Mouse (Mus musculus): Measurements from ENCODE around the gene Dpep2nb.
"Not testable (repeated sequence)": the region's sequence is repeated elsewhere in the genome, so short reads cannot be mapped to it uniquely, and the experiment has no call there.

Dpep2nb gene

GRCm38 (mm10) chr8:106006413-106006812 lies 638 bp upstream of the Dpep2nb start:
- DNase-seq (ENCODE audit: inconsistent ontology term) = no peak

DNA sequence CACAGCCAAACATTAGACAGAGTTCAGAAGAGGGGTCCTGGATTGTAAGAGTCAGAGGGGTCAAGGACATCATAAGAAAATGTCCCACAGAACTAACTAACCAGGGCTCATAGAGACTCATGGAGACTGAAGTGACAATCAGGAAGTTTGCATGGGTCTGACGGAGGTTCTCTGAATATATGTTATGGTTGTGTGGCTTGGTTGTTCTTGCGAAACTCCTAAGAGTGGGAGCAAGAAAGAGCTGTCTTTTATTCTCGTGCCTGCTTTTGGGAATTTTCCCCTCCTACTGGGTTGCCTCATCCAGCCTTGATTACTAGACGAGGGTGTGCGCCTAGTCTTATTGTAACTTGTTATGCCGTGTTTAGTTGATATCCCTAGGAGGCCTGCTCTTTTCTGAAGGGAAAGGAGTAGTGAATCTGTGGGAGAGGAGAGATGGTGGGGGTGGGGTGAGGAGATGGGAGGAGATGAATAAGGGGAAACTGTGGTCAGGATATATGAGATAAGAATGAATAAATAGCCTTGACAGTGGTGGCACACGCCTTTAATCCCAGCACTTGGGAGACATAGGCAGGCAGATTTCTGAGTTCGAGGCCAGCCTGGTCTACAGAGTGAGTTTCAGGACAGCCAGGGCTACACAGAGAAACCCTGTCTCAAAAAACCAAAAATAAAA lies 1.1 kb downstream of the Dpep2nb start:
- DNase-seq (ENCODE audit: inconsistent ontology term) = no peak

DNA sequence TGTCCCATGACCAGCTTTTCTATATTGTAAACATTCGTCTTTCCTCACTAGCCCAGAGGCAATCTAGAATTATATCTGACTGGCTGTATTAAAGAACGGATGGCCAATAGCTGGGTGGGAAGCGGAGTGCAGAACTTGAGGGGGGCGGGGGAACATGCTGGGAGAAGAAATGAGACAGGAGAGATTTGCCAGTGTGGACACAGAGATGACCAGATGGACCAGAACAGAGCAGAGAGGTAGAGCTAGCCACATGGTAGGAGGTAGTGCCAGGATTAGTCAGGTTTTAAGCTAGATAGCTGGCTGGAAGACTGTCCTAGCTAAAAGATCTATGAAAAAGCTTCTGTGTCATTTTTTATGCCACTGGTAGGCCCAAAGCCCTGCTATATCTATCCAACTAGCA lies 3.9 kb downstream of the Dpep2nb start:
- DNase-seq (ENCODE audit: inconsistent ontology term) = no peak

DNA sequence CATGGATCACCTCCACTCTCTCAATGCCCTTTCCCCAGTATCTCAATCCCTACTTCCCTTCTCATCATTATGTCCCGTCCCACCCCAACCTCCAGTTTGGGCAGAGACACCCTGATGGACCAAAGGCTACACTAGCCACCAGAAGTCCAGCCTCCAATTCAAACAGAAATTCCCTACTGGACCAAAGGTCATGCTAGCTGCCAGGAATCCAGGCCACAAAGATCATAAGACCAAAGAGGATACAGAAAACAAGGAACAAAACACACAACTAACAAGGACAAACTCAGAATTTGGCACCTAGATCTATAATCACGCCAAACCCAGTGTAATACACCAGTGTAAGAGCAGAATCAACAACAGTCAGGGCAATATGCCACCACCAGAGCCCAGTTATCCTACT lies 6.8 kb downstream of the Dpep2nb start:
- DNase-seq (ENCODE audit: inconsistent ontology term) = no peak

- no peak for DNase-seq (ENCODE audit: inconsistent ontology term)
Measured at GRCm38 (mm10) chr8:105996359-105996758, 9.4 kb downstream of the Dpep2nb start.

GRCm38 (mm10) chr8:105993226-105993625 lies 12.5 kb downstream of the Dpep2nb start:
- no peak for DNase-seq (ENCODE audit: inconsistent ontology term)

DNA sequence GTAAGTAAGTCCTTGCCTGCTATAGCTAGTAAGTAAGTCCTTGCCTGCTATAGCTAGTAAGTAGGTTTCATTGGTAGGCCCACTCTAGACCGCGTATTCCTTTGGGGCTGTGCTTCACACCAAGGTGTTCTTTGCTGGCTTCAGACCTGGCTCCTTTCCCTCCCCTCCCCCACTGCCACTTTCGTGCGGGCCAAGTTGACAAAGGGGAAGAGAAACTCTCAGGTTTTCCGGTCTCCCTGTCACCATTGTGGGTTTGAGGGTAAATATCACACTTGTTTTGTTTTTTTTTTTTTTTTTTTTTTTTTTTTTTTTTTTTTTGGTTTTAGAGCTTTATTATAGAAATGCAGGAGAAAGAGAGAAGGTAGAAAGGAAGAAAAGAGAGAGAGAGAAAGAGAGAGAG lies 13.3 kb downstream of the Dpep2nb start:
- no peak for DNase-seq (ENCODE audit: inconsistent ontology term)

DNA sequence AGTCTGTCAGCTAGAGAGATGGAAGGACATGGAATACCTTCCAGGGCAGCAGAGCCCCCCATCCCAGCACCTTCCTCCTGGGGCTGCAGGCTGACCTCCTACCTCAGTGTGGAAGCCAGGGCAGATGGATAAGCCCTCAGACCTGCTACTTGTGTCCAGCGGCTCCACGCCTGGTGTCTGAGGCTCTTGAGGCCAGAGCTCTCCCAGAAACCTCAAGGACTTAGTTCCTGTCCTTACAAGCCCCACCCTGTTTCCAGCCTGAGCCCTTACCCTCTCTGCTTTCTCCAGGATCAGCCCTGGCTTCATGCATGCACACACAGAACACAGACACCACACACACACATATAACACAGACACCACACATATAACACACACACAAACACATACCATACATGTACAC lies 14.2 kb downstream of the Dpep2nb start:
- DNase-seq (ENCODE audit: inconsistent ontology term) = no peak

DNA sequence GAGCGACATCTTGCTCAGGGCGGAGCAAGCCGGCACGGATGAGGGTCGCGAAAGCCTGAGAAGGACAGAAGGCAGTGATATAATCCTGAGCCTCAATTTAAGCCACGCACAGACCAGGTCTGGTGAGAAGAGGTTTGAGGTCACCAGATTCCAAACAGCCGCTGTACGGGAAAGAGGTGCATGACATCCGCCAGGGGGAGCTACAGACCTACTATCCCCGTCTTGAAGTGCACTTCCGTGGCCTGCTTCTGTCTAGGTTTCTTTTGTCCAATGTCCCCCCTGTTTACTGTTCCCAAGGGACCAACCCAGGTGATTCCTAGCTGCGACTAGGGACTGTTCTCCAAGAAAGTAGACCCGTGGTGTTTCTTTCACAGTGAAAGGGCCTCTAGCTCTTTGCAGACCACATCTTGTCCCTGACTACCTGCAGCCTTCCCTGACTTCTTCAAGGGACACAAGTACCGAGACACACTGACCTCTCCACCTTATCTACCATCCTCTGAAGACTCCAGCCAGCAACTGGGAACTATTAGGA lies 14.9 kb downstream of the Dpep2nb start, which contains the start of gene Dus2:
Dus2 (plus strand) TSS at position 482 of the 532 bp plus-strand sequence.
- peak; percentile 87 for DNase-seq (ENCODE audit: inconsistent ontology term)

- no peak for DNase-seq (ENCODE audit: inconsistent ontology term)
Measured at GRCm38 (mm10) chr8:105988546-105988945, 17.2 kb downstream of the Dpep2nb start.

DNA sequence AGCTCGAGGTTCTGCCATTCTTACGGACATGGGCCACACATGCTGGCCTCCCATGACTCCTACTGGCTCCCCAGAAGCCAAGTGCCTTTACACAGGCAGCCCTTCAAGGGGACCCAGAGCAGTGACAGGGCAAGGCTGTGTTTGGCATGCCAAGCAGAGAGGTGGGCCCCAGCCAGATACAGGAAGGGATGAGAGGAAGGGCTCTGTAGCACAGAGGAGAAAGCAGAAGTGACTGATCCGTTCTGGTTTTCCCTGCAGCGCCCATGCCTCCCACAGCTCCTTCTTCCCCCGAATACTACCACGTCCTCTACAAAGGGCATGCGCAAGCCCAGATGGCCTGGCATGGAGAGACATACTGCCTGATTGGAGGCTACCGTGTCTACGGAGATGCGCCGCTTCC lies 22.4 kb downstream of the Dpep2nb start:
- not testable (repeated sequence) for DNase-seq (ENCODE audit: inconsistent ontology term)

DNA sequence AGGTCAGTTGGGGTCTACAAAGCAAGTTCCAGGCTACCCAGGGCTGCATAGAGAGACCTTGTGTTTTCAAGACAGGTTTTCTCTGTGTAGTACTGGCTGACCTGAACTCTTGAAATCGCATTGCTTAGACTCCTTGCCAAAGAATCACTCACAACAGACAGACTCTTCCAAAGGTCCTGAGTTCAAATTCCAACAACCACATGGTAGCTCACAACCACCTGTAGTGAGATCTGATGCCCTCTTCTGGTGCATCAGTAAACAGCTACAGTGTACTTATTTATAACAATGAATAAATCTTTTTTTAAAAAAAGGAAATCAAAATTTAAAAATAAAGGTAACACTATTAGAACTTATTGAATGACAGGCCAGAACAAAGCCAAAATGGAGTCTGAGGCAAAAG lies 24.6 kb downstream of the Dpep2nb start:
- DNase-seq (ENCODE audit: inconsistent ontology term) = no peak

DNA sequence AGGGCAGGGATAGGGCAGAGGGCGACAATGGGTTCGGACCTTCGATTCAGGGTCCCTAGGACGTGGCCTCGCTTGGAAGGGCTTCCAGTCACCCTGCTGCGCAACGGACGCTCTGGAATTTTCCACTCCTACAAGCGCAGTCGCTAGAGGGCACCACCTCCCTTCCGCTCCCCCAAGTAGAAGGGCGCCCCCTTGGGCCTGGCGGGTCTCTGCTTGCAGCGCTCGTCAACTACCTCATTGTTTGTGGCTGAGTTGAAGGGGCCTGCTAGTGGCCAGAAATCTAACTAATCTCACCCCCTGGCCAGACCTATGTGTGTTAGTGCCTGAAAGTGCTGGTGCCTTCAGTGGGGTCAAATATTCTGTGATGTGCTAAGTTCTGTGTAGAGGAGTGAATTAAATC lies 26.4 kb downstream of the Dpep2nb start, which contains the start of gene Dpep3:
Dpep3 (minus strand) TSS at position 105 of the 400 bp plus-strand sequence.
- DNase-seq (ENCODE audit: inconsistent ontology term) = no peak

GRCm38 (mm10) chr8:105975363-105975762 lies 30.4 kb downstream of the Dpep2nb start:
- DNase-seq (ENCODE audit: inconsistent ontology term) = no peak

DNA sequence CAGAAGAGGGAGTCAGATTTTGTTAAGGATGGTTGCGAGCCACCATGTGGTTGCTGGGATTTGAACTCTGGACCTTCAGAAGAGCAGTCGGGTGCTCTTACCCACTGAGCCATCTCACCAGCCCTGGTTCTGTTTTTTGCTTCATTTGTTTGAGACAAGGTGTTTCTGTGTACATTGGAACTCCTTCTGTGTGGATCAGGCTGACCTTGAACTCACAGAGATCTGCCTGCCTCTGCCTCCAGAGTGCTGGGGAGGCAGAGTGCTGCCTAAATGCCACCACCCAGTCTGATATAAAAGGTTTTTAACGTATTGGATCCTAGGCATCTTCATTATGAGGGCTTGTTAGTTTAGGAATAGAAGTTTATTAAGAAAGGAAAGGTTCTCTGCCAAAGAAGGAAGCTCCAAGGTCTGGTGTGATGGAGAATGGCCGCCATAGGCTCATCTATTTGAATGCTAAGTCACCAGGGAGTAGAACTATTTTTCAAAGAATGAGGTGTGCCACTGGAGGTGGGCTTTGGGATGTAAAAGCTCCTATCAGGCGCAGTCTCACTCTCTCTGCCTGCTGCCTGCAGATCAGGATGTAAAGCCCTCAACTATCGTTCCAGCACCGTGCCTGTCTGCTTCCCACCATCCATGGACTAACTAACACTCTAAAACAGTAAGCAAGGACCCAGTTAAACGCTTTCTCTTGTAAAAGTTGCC lies 34.6 kb downstream of the Dpep2nb start:
- DNase-seq (ENCODE audit: inconsistent ontology term) = no peak

DNA sequence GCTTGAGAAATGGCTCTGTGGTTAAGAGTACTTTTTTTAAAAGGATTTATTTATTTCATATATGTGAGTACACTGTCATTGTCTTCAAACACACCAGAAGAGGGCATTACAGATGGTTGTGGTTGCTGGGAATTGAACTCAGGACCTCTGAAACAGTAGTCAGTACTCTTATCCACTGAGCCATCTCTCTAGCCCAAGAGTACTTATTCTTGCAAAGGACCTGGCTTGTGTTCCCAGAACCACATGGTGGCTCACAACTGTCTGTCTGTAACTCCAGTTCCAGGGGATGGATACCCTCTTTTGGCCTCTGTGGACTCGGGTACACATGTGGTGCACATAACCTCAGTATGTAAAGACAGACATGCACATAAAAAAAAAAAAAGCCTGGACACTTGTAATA lies 36.4 kb downstream of the Dpep2nb start:
- no peak for DNase-seq (ENCODE audit: inconsistent ontology term)

DNA sequence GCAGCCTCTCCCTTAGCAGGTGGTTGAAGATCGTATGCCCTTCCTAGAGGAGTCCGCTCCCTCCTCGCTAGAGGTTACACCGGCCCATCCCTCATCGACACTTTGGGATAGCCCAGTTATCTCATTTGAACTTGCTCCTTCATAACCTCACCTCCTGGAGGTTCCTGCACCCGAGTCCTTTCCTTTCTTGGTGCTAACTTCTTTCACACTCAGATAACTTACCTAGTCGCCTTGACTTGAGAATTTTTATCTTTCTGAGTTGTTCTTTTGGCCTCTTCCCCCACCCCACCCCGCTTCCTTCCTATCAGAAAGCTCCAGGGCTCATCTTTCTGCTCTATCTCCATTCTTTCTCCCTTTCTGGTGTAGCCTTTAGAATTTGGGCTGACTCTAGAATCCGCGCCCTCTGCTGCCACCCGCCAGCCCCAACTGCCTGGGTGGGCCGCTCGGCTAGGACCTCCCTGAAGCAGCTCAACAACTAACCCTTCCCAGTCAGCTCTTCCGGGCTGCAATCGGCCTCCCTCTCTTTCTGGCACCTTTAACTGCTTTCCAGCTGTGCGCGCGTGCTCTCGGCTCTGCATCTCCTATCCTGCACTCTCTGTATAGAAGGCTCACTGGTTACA lies 39.0 kb downstream of the Dpep2nb start:
- DNase-seq (ENCODE audit: inconsistent ontology term) = peak; percentile 31

- DNase-seq (ENCODE audit: inconsistent ontology term) = peak; percentile 95
Measured at GRCm38 (mm10) chr8:105965905-105966341, 39.9 kb downstream of the Dpep2nb start, which contains the start of gene Slc12a4. Gene Slc12a4, minus strand, starts transcription at chr8:105966097.

DNA sequence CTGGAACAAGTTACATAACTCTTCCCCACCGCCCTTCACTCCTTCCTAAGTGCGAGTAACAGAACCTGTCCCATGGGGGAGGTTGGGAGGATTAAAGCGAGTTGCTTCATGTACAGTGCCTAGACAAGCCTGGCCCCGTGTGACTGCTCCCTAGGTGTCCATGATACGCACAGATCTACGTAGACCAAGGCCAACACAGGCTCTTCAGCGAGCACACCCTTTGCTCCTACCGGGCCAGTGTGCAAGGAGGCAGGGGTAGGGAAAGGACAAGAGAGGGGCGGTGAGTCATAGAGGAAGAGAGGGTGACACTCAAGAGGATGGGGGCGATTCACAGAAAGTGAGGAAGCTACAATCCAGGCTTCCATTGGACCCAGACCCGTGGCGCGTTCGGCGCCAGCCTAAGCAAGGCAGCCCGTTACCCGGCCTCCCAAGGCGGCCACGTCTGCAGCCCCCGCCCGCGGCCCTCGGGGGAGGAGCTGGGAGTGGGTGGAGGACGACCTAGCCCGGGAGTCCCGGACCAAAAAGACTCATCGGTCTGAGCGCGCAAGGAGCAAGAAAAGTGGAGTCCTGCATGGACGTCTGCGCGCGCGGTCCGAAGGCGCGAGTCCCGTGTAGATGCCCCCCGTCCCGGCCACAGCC lies 40.4 kb downstream of the Dpep2nb start:
- peak; percentile 80 for DNase-seq (ENCODE audit: inconsistent ontology term)

DNA sequence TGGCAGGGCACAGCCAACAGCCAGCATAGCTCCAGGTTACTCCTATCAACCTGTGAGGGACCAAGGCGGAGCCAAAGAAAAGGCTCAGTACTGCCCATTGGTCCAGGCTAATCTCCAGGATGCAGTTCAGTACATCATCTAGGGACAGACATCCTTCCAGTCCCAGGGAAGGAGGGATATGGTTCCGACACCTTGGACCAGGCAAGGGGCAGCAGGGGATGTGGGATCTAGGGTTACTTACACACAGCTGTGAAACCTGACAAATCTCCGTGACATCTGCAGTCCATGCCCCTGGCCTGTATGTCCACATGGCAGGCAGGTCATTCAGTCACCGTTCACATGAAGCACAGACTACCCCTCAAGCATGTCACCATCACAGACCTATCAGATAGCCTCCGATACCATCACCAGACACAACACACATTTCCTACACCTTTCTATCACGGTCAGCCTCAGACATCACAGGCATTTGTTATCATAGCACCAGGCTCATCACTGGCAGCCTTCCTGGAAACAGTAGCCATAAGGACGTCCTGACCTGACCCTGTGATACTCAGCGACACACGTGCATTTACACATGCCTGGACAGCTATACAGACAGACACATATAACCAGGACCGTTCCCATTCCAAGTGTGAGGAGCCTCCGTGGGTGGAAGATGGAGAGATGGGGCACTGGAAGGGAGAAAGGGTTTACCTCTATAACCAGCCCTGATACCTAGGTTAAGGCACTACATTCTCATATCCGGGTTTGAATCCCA lies 41.1 kb downstream of the Dpep2nb start:
- DNase-seq (ENCODE audit: inconsistent ontology term) = no peak

- no peak for DNase-seq (ENCODE audit: inconsistent ontology term)
Measured at GRCm38 (mm10) chr8:105961536-105961935, 44.2 kb downstream of the Dpep2nb start.

Data from Muller cell, postnatal 12 days (primary cell).